Mouse (Mus musculus) yolk sac, embryonic 10.5 days (tissue): Measurements from ENCODE around the gene Dvl2.
A peak's percentile ranks its signal among the peaks of the same experiment; 100 is the strongest.

ENCODE experiments used
- DNase-seq: peaks from one replicate; pipeline ENCODE4 v3.0.0-alpha.2; 2017; ENCODE audit warnings: low spot score

Gene Dvl2

GRCm38 (mm10) chr11:69981141-69981762, 19.1 kb upstream of the Dvl2 start, which contains the start of gene Ctdnep1:
TSS of gene Ctdnep1 (plus strand) at chr11:69981156.
- DNase-seq: no peak

GRCm38 (mm10) chr11:69982225-69982624, 18.2 kb upstream of the Dvl2 start, which contains the start of gene Elp5:
TSS of gene Elp5 (minus strand) at chr11:69982517.
- no peak for DNase-seq

- no peak for DNase-seq
Observed at GRCm38 (mm10) chr11:69982877-69983276, 17.5 kb upstream of the Dvl2 start.

- DNase-seq: no peak
Observed at GRCm38 (mm10) chr11:69983377-69983776, 17.0 kb upstream of the Dvl2 start.

- no peak for DNase-seq
Observed at GRCm38 (mm10) chr11:69984431-69984830, 16.0 kb upstream of the Dvl2 start.

GRCm38 (mm10) chr11:69989949-69990348, 10.4 kb upstream of the Dvl2 start:
- DNase-seq: no peak

GRCm38 (mm10) chr11:69990850-69991691, 9.3 kb upstream of the Dvl2 start, which contains the start of gene Gabarap:
TSS of gene Gabarap (plus strand) at chr11:69991143.
- peak; percentile 97 for DNase-seq

GRCm38 (mm10) chr11:69991711-69992110, 8.7 kb upstream of the Dvl2 start:
- no peak for DNase-seq

- DNase-seq: no peak
Observed at GRCm38 (mm10) chr11:69992396-69992795, 8.0 kb upstream of the Dvl2 start.

- no peak for DNase-seq
Observed at GRCm38 (mm10) chr11:69992932-69993331, 7.5 kb upstream of the Dvl2 start.

GRCm38 (mm10) chr11:69994401-69995090, 5.8 kb upstream of the Dvl2 start:
- DNase-seq: no peak

GRCm38 (mm10) chr11:69995391-69995960, 4.9 kb upstream of the Dvl2 start, which contains the start of gene Phf23:
TSS of gene Phf23 (plus strand) at chr11:69995777.
- DNase-seq: peak; percentile 100

- no peak for DNase-seq
Observed at GRCm38 (mm10) chr11:69996161-69997061, 4.0 kb upstream of the Dvl2 start.

- DNase-seq: peak; percentile 95
Observed at GRCm38 (mm10) chr11:69997070-69997509, 3.3 kb upstream of the Dvl2 start.

GRCm38 (mm10) chr11:69998567-69999491, 1.6 kb upstream of the Dvl2 start:
- no peak for DNase-seq

GRCm38 (mm10) chr11:69999666-70000065, 729 bp upstream of the Dvl2 start:
- DNase-seq: no peak

- no peak for DNase-seq
Observed at GRCm38 (mm10) chr11:70001159-70001558, 764 bp downstream of the Dvl2 start.

- no peak for DNase-seq
Observed at GRCm38 (mm10) chr11:70001865-70002264, 1.5 kb downstream of the Dvl2 start.

GRCm38 (mm10) chr11:70002471-70002870, 2.1 kb downstream of the Dvl2 start:
- no peak for DNase-seq

GRCm38 (mm10) chr11:70005521-70005920, 5.1 kb downstream of the Dvl2 start:
- no peak for DNase-seq
